Mouse (Mus musculus): Measurements from ENCODE around the gene Tsga10. TPM values are rescaled to one million over a fixed set of nuclear protein-coding genes. Genes with fewer than 3 reads are reported as not detected.
"Not testable (repeated sequence)": the region's sequence is repeated elsewhere in the genome, so short reads cannot be mapped to it uniquely, and the experiment has no call there.

Tsga10 gene
- polyA plus RNA-seq, 1 experiment from 2014 or later, result 16.7 TPM

DNA sequence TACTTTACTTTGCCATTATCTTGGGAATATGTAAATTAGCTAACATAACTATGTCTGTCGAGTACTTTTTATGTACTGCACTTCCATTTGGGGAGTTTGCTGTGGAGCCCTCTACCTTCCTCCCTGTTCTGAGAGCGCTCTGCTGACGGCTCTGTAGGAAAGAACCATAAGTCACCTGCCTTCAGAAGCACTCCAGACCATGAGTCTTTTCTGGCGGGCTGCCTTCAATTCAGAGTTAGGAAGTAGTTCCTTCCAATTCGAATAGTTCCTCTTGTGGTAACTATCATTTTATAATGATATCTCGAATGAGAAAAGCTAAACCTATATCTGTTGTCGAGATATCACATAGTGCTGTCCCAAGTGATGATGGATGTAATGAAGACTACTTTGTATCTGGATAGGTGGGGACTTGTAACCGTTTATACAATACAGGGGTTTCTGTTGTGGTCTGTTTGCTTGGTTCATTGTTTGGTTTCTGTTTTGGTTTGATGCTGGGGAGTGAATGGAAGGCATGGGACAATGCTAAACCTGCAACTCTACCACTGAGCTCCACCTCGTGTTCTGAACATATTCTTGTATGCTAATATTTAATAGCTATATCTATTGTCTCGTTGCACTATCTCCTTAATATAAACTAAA is 1.6 kb upstream of the Tsga10 start:
- 74% methylated on average over 10 of the region's 10 CpGs for WGBS
- Histone ChIP-seq H3K36me3 (ENCODE audit: control insufficient read depth, insufficient read depth, low read length) (no peaks in the 10 kb centered on the region), H3K9ac (ENCODE audit: low read length) (no peak overlapping the region), H3K4me1 (ENCODE audit: control insufficient read depth, insufficient read depth, low read length) (no peaks in the 10 kb centered on the region), H3K27ac (ENCODE audit: low read depth, low read length) (no peak overlapping the region), H3K27me3 (ENCODE audit: control insufficient read depth, insufficient read depth, low read length) (no peaks in the 10 kb centered on the region), H3K9me3 (ENCODE audit: control insufficient read depth, low read length) (no peaks in the 10 kb centered on the region), H3K4me2 (ENCODE audit: low read depth) (no peak overlapping the region), H3K4me3 (ENCODE audit: low read depth, low read length) (no peak overlapping the region)
- no peak for ATAC-seq (ENCODE audit: insufficient read depth, low FRiP score, low TSS enrichment)
- no peak for DNase-seq (ENCODE audit: low spot score)

DNA sequence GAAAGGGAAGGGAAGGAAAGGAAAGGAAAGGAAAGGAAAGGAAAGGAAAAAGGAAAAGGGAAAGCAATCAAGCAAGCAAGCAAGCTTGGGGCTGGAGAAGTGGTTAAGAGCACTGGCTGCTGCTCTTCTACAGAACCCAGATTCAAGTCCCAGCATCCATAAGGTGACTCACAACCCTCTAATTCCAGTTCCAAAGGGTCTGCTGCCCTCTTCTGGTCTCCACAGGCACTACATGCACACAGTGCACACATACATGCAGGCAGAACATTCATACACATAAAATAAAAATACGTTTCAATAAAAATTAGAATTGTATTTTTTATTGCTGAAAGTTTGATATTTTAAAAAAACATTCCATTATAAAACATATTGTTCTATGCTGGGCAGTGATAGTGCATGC is 827 bp upstream of the Tsga10 start:
- DNase-seq (ENCODE audit: low spot score) (peak; percentile 24), ATAC-seq (ENCODE audit: insufficient read depth, low FRiP score, low TSS enrichment) (no peak)
- WGBS, result 65% methylated on average over 1 of the region's 1 CpGs
- no peaks in the 10 kb centered on the region for H3K36me3 ChIP-seq (ENCODE audit: control insufficient read depth, insufficient read depth, low read length)
- H3K4me1 ChIP-seq (ENCODE audit: control insufficient read depth, insufficient read depth, low read length), result no peaks in the 10 kb centered on the region
- H3K9me3 ChIP-seq (ENCODE audit: control insufficient read depth, low read length), result no peaks in the 10 kb centered on the region
- no peak overlapping the region for H3K27ac ChIP-seq (ENCODE audit: low read depth, low read length)
- H3K27me3 ChIP-seq (ENCODE audit: control insufficient read depth, insufficient read depth, low read length), result no peaks in the 10 kb centered on the region
- H3K4me3 ChIP-seq (ENCODE audit: low read depth, low read length), result no peak overlapping the region
- no peak overlapping the region for H3K4me2 ChIP-seq (ENCODE audit: low read depth)
- H3K9ac ChIP-seq (ENCODE audit: low read length), result no peak overlapping the region

DNA sequence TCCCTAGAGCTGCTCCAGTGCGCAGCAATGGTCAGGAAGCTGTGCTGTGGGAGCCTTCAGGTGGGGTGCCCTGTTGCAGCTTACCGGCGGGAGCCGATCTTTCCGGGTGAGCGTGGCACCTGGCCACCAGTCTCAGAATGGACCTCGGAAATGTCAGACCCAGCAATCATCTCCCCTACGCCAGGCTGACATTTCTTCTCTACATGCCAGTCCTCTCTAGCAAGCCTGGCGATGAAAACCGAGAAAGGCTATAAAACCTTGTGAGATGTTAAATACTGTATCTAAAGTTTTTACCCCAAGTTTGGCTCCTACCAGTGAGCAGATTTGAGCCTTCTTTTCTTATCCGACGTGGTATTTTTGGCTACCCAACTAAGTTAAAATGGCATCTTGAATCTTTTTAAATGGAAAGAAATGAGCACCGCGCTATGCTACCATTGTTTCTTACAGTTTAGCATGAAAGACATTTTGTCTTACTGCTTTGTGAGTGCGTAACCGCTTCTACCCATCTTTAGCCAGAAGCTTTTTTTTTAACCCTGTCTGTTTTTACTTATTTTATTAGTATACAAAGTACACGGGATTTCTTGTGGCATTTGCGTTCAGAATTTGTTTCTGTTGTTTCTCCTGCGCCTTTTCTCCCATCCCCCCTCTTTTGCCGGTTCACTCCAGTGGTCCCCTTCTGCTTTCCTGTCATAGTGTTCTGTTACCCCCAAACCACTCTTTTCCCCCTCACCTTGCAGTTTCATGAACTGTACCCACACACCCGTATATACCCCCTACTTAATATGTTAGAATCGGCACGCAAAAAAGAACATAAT is 621 bp downstream of the Tsga10 start:
- Histone ChIP-seq H3K9ac (ENCODE audit: low read length) (peak overlapping the region; percentile 53), H3K9me3 (ENCODE audit: control insufficient read depth, low read length) (no peaks in the 10 kb centered on the region), H3K4me2 (ENCODE audit: low read depth) (peak overlapping the region; percentile 73), H3K4me3 (ENCODE audit: low read depth, low read length) (peak overlapping the region; percentile 64), H3K4me1 (ENCODE audit: control insufficient read depth, insufficient read depth, low read length) (no peaks in the 10 kb centered on the region), H3K27ac (ENCODE audit: low read depth, low read length) (peak overlapping the region; percentile 85), H3K36me3 (ENCODE audit: control insufficient read depth, insufficient read depth, low read length) (no peaks in the 10 kb centered on the region), H3K27me3 (ENCODE audit: control insufficient read depth, insufficient read depth, low read length) (no peaks in the 10 kb centered on the region)
- no peak for ATAC-seq (ENCODE audit: insufficient read depth, low FRiP score, low TSS enrichment)
- no peak for DNase-seq (ENCODE audit: low spot score)
- WGBS, result 13% methylated on average over 23 of the region's 23 CpGs

DNA sequence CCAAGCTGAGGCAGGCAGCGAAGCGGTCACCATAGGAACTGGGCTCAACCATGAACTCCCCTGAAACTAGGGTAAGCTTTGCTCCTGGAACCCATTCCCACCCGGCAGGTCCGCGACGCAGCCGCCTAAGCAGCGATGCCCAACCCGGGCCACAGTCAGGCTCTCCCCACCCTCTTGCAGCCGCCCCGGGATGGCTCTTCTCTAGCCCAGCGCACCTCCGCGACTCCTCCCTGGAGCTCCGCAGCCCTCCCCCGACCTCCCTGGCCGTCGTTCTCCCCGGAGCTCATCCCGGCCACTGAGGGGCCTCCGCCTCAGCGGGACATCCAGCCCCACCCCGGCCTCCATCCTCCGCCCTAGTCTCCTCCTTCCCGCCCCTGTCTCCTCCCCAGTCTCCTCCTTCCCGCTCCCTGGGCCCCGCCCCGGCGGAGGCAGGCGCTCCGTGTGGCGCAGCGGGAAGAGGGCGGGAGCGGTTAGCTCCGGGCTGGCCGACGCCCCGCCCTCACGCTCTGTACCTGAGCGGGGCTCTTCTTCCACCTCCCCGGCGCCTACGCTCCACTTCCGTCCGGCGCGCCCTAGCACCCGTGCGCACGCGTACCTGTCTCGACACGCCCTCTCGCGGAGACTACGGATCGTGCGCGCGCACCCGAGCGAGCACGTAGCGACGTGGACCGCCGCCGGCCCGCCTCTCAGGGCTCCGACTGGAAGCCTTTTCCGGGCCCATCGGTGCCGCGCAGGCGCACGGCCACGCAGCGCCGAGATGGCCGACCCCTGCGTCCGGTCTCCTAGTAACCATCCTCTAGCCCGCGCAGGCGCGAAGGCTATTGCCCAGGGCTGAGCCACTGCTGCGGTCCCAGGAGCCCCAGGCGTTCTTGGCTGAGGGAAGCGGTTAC is 1.5 kb downstream of the Tsga10 start:
- WGBS, result under 1% methylated on average over 81 of the region's 90 CpGs
- peak; percentile 95 for ATAC-seq (ENCODE audit: insufficient read depth, low FRiP score, low TSS enrichment)

DNA sequence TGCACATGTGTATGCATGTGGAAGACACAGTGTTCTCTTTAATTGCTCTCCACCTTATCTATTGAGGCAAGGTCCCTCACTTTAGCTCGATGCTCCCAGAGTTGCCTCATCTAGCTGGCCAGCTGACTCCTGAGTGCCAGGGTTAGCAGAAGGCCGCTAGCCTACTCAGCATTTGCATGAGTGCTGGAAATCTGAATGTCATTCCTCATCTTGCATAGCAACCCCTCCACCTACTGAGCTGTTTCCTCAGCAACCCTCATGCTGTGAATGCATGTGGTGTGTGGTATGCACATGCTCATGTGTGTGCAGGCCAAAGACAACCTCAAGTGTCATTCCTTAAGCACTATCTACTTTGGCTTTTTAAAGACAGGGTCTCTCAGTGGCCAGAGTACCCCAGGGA is 15.5 kb downstream of the Tsga10 start:
- no peak overlapping the region for H3K4me2 ChIP-seq (ENCODE audit: low read depth)
- H3K27me3 ChIP-seq (ENCODE audit: control insufficient read depth, insufficient read depth, low read length), result no peaks in the 10 kb centered on the region
- DNase-seq (ENCODE audit: low spot score), result peak; percentile 17
- no peak for ATAC-seq (ENCODE audit: insufficient read depth, low FRiP score, low TSS enrichment)
- WGBS, result 67% methylated on average over 2 of the region's 2 CpGs
- no peak overlapping the region for H3K27ac ChIP-seq (ENCODE audit: low read depth, low read length)
- H3K9me3 ChIP-seq (ENCODE audit: control insufficient read depth, low read length), result no peaks in the 10 kb centered on the region
- no peak overlapping the region for H3K4me3 ChIP-seq (ENCODE audit: low read depth, low read length)
- no peaks in the 10 kb centered on the region for H3K4me1 ChIP-seq (ENCODE audit: control insufficient read depth, insufficient read depth, low read length)
- no peak overlapping the region for H3K9ac ChIP-seq (ENCODE audit: low read length)
- H3K36me3 ChIP-seq (ENCODE audit: control insufficient read depth, insufficient read depth, low read length), result no peaks in the 10 kb centered on the region

More for the DNA sequence above, 1.5 kb downstream of the Tsga10 start:
- Histone ChIP-seq H3K4me2 (ENCODE audit: low read depth) (peak overlapping the region; percentile 73), H3K36me3 (ENCODE audit: control insufficient read depth, insufficient read depth, low read length) (no peaks in the 10 kb centered on the region), H3K27me3 (ENCODE audit: control insufficient read depth, insufficient read depth, low read length) (no peaks in the 10 kb centered on the region), H3K9ac (ENCODE audit: low read length) (peak overlapping the region; percentile 73), H3K9me3 (ENCODE audit: control insufficient read depth, low read length) (no peaks in the 10 kb centered on the region), H3K4me1 (ENCODE audit: control insufficient read depth, insufficient read depth, low read length) (no peaks in the 10 kb centered on the region), H3K4me3 (ENCODE audit: low read depth, low read length) (peak overlapping the region; percentile 64), H3K27ac (ENCODE audit: low read depth, low read length) (peak overlapping the region; percentile 85)
- peak; percentile 100 for DNase-seq (ENCODE audit: low spot score)

DNA sequence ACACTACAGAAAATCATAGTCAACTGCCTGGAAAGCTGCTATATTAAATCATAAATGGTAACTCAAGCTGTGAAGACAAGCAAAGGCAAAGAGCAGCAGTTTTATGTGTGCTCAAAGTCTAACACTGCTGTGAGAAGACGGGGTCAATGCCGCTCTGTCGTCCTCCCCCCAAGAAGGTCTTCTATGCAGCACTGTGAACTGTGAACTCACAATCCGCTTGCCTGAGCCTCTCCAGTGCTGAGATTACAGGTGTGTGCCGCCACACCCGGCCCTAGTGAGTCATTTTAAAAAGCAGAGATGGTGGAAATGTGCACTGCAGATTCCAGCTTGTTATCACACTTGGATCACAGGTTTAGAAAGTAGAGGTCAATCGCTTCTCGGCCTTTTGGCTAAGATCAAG is 19.4 kb downstream of the Tsga10 start:
- Histone ChIP-seq H3K36me3 (ENCODE audit: control insufficient read depth, insufficient read depth, low read length) (no peaks in the 10 kb centered on the region), H3K27ac (ENCODE audit: low read depth, low read length) (no peak overlapping the region), H3K4me2 (ENCODE audit: low read depth) (no peak overlapping the region), H3K9me3 (ENCODE audit: control insufficient read depth, low read length) (no peaks in the 10 kb centered on the region), H3K27me3 (ENCODE audit: control insufficient read depth, insufficient read depth, low read length) (no peaks in the 10 kb centered on the region), H3K4me1 (ENCODE audit: control insufficient read depth, insufficient read depth, low read length) (no peaks in the 10 kb centered on the region), H3K9ac (ENCODE audit: low read length) (no peak overlapping the region), H3K4me3 (ENCODE audit: low read depth, low read length) (no peak overlapping the region)
- DNase-seq (ENCODE audit: low spot score) (no peak), ATAC-seq (ENCODE audit: insufficient read depth, low FRiP score, low TSS enrichment) (no peak)
- WGBS, result 78% methylated on average over 8 of the region's 8 CpGs

DNA sequence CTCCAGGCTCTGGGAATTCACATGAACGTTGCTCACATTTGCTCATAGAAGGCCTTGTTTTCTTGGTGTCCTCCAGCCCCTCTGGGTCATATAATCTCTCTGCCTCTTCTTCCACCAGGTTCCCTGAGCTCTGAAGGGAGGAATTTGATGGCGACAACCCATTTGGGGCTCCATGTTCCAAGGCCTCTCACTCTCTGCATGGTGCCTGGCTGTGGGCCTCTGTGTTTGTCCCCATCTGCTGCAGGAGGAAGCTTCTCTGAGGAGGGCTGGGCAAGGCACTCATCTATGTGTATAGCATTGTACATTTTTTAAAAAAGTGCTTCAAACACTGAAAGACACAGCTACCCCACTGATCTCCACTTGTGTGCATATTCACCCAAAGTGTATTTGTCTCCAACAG is 34.5 kb downstream of the Tsga10 start:
- ATAC-seq (ENCODE audit: insufficient read depth, low FRiP score, low TSS enrichment), result no peak
- no peak for DNase-seq (ENCODE audit: low spot score)
- Histone ChIP-seq H3K9me3 (ENCODE audit: control insufficient read depth, low read length) (no peaks in the 10 kb centered on the region; the same call in 1 of the 2 replicates), H3K4me2 (ENCODE audit: low read depth) (no peak overlapping the region), H3K9ac (ENCODE audit: low read length) (no peak overlapping the region), H3K4me1 (ENCODE audit: control insufficient read depth, insufficient read depth, low read length) (no peaks in the 10 kb centered on the region), H3K27ac (ENCODE audit: low read depth, low read length) (no peak overlapping the region), H3K27me3 (ENCODE audit: control insufficient read depth, insufficient read depth, low read length) (no peaks in the 10 kb centered on the region), H3K36me3 (ENCODE audit: control insufficient read depth, insufficient read depth, low read length) (no peaks in the 10 kb centered on the region; the same call in 1 of the 2 replicates), H3K4me3 (ENCODE audit: low read depth, low read length) (no peak overlapping the region)
- 43% methylated on average over 2 of the region's 2 CpGs for WGBS

DNA sequence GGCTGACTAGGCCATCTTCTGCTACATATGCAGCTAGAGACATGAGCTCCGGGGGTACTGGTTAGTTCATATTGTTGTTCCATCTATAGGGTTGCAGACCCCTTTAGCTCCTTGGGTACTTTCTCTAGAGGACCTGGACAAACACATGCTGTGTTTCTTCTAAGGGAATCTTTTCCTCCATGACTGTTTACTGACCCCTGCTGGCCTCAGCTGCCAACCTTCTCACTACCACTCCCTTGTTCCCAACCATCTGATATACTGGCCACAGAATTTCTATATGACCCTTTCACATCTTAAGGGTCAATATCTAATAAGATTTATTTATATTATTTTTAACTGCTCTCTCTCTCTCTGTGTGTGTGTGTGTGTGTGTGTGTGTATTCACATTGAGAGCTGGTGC is 63.9 kb downstream of the Tsga10 start:
- not testable (repeated sequence) for H3K4me2 ChIP-seq (ENCODE audit: low read depth); H3K36me3 ChIP-seq (ENCODE audit: control insufficient read depth, insufficient read depth, low read length); H3K4me3 ChIP-seq (ENCODE audit: low read depth, low read length); ATAC-seq (ENCODE audit: insufficient read depth, low FRiP score, low TSS enrichment); H3K9me3 ChIP-seq (ENCODE audit: control insufficient read depth, low read length); H3K27ac ChIP-seq (ENCODE audit: low read depth, low read length); H3K4me1 ChIP-seq (ENCODE audit: control insufficient read depth, insufficient read depth, low read length); H3K9ac ChIP-seq (ENCODE audit: low read length); H3K27me3 ChIP-seq (ENCODE audit: control insufficient read depth, insufficient read depth, low read length)
- 100% methylated on average over 1 of the region's 1 CpGs for WGBS
- peak; percentile 12 for DNase-seq (ENCODE audit: low spot score)

All from neural tube, embryonic 11.5 days (tissue).